Mouse (Mus musculus): ENCODE data around the gene Tmem136. TPM values are rescaled to one million over a fixed set of nuclear protein-coding genes. Genes with fewer than 3 reads are reported as not detected.
A peak's percentile ranks its signal among the peaks of the same experiment; 100 is the strongest.

Tmem136 gene
- total and polyA plus RNA-seq, 3 experiments, result 0.62 to 2.0 TPM; not detected in 1

DNA sequence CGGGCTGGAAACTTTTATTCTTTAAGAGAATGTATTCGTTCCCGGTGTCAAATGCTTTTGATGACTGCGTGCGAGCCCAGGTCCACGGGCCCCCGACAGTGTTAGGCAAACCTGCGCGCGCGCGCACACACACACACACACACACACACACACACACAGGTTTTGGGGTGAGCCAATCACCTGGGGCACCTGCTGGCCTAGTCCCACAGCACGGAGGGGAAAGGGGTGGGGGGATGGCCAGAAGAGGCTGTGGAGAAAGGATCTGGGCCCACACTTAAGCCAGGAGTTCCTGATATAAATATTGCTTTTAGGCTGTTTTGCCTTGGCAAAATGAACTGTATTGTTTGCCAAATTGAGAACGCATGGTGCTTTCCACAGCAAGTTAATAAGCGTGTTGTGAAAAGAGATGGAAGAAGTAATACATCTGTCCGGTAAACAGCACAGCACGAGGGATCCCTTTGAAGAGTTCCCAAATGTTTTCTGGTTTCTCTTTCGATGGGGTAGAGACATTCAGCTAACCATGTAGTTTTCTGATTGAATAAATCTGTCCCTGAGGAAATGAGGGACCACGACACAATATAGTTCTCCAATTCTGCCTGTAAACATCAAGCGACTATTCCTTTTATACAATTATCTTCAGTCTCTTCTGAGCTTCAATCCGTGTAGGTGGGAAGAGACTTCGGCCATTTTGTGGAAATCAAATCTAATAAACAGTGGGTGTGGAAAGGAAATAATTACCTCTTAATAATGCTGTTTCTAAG lies 9.8 kb downstream of the Tmem136 start:
- peak overlapping the region; percentile 86 for H3K27ac ChIP-seq (ENCODE audit: control insufficient read depth, low read depth, low read length)
- peak overlapping the region; percentile 92 for H3K9ac ChIP-seq (ENCODE audit: control insufficient read depth, low read depth, low read length, poor library complexity, severe bottlenecking)
- peaks cover 26% of the 10 kb centered on the region for H3K79me2 ChIP-seq (ENCODE audit: control insufficient read depth, insufficient read depth, low read length, poor library complexity)
- no peaks in the 10 kb centered on the region for H3K9me3 ChIP-seq (replicated peaks; ENCODE audit: insufficient read depth, low read length)
- peak overlapping the region; percentile 82 to 86 for H3K4me3 ChIP-seq (ENCODE audit: control insufficient read depth in 1 of 2, insufficient read depth in 1 of 2, low read depth in 2 of 2, low read length in 2 of 2)
- no peaks in the 10 kb centered on the region for H3K27me3 ChIP-seq (ENCODE audit: control insufficient read depth in 1 of 2, insufficient read depth in 2 of 2, low read length in 2 of 2)
- H3K36me3 ChIP-seq (ENCODE audit: control insufficient read depth in 1 of 2, insufficient read depth in 2 of 2, low read length in 2 of 2), result peaks cover 0 to 31% of the 10 kb centered on the region in 2 experiments; a peak in 2 of 4 replicates
- TF ChIP-seq MEF2A (IDR thresholded peaks at IDR 0.05; ENCODE audit: extremely low read depth, insufficient replicate concordance, low read depth, low read length, poor library complexity, severe bottlenecking), result no peak
- TF ChIP-seq SIN3A (IDR thresholded peaks at IDR 0.05; ENCODE audit: low read length), result no peak; the same call in 1 of the 2 replicates
- TF ChIP-seq JUND (IDR thresholded peaks at IDR 0.05; ENCODE audit: low read depth, low read length), result no peak
- no peak for TF ChIP-seq ELF1 (IDR thresholded peaks at IDR 0.05; ENCODE audit: low read depth, low read length)
- TF ChIP-seq POLR2AphosphoS5 (IDR thresholded peaks at IDR 0.05; ENCODE audit: borderline replicate concordance, low read depth, low read length), result no peak
- TF ChIP-seq TBP (IDR thresholded peaks at IDR 0.05; ENCODE audit: low read depth, low read length), result no peak
- 0 out of 2 replicates have a peak, but pooled peaks have one; percentile 50 for TF ChIP-seq MYC (IDR thresholded peaks at IDR 0.05; ENCODE audit: low read depth, low read length)
- TF ChIP-seq MXI1 (IDR thresholded peaks at IDR 0.05; ENCODE audit: low read depth, low read length), result peak; percentile 29; the same call in 1 of the 2 replicates
- TF ChIP-seq ZC3H11A (IDR thresholded peaks at IDR 0.05; ENCODE audit: low read depth, low read length), result no peak
- TF ChIP-seq NRF1 (IDR thresholded peaks at IDR 0.05; ENCODE audit: insufficient read depth, low read depth, low read length, poor library complexity, severe bottlenecking), result 0 out of 2 replicates have a peak, but pooled peaks have one; percentile 21
- peak; percentile 41; the same call in 1 of the 2 replicates for TF ChIP-seq RCOR1 (IDR thresholded peaks at IDR 0.05; ENCODE audit: low read depth, low read length)
- no peak for TF ChIP-seq POLR2AphosphoS2 (IDR thresholded peaks at IDR 0.05; ENCODE audit: low read length)
- no peak for TF ChIP-seq HCFC1 (IDR thresholded peaks at IDR 0.05; ENCODE audit: low read depth, low read length)
- TF ChIP-seq RAD21 (IDR thresholded peaks at IDR 0.05; ENCODE audit: low read depth, low read length), result no peak
- peaks cover 9 to 26% of the 10 kb centered on the region in 2 experiments for H3K4me1 ChIP-seq (ENCODE audit: control insufficient read depth in 1 of 2, insufficient read depth in 2 of 2, low read length in 2 of 2)
- DNase-seq (ENCODE audit: low read depth, low spot score), result no peak

DNA sequence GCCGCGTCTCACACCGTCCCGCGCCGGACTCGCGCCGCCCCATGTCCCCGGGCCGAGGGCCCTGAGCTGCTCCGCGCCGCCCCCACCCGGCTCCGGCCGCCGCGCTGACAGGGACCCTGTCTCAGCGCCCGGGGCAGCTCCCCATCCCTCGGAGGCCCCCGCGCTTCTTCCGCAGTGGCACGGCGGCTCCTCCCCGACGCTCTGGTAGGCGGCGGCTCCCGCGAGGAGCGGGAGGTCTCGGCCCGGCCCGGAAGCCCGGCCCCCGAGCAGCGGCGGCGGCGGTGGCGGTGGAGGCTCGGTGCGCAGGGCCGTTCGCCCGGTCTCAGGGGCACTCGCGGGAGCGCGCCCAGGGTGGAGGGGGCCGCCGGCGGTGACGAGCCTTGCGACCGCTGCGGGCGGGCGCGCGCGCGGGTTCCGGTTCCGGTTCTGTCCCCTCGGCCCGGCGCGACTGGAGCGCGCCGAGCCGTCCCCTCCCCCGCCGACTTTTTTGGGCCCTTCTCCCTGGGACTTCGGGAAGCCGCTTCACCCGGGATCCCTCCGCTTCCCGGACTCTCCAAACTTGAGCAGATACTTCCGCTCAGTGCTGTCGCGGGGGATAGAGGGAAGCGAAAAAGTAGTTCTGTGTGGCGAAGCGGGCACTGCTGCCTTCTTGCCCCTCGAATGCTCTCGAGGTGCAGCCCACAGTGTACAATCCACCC lies 10.6 kb downstream of the Tmem136 start:
- Histone ChIP-seq H3K4me3 (ENCODE audit: control insufficient read depth in 1 of 2, insufficient read depth in 1 of 2, low read depth in 2 of 2, low read length in 2 of 2) (peak overlapping the region; percentile 82 to 86), H3K36me3 (ENCODE audit: control insufficient read depth in 1 of 2, insufficient read depth in 2 of 2, low read length in 2 of 2) (peaks cover 0 to 36% of the 10 kb centered on the region in 2 experiments; a peak in 2 of 4 replicates), H3K9ac (ENCODE audit: control insufficient read depth, low read depth, low read length, poor library complexity, severe bottlenecking) (peak overlapping the region; percentile 92), H3K27me3 (ENCODE audit: control insufficient read depth in 1 of 2, insufficient read depth in 2 of 2, low read length in 2 of 2) (no peaks in the 10 kb centered on the region), H3K4me1 (ENCODE audit: control insufficient read depth in 1 of 2, insufficient read depth in 2 of 2, low read length in 2 of 2) (peaks cover 11 to 26% of the 10 kb centered on the region in 2 experiments), H3K9me3 (replicated peaks; ENCODE audit: insufficient read depth, low read length) (no peaks in the 10 kb centered on the region), H3K27ac (ENCODE audit: control insufficient read depth, low read depth, low read length) (peak overlapping the region; percentile 86), H3K79me2 (ENCODE audit: control insufficient read depth, insufficient read depth, low read length, poor library complexity) (peaks cover 30% of the 10 kb centered on the region)
- peak; percentile 89 for DNase-seq (ENCODE audit: low read depth, low spot score)
- no peak for TF ChIP-seq BHLHE40 (IDR thresholded peaks at IDR 0.05; ENCODE audit: borderline replicate concordance, low read depth, low read length)
- TF ChIP-seq SIN3A (IDR thresholded peaks at IDR 0.05; ENCODE audit: low read length), result peak; percentile 77
- TF ChIP-seq USF1 (IDR thresholded peaks at IDR 0.05; ENCODE audit: low read depth, low read length), result no peak
- no peak for TF ChIP-seq ZC3H11A (IDR thresholded peaks at IDR 0.05; ENCODE audit: low read depth, low read length)
- TF ChIP-seq KAT2A (conservative IDR thresholded peaks at IDR 0.05; ENCODE audit: low read depth, low read length), result peak; percentile 76
- TF ChIP-seq MAFK (IDR thresholded peaks at IDR 0.05; ENCODE audit: borderline replicate concordance, low read depth, low read length), result no peak
- peak; percentile 52 for TF ChIP-seq NELFE (IDR thresholded peaks at IDR 0.05; ENCODE audit: low read depth, low read length)
- peak; percentile 70 for TF ChIP-seq ELF1 (IDR thresholded peaks at IDR 0.05; ENCODE audit: low read depth, low read length)
- TF ChIP-seq MYB (IDR thresholded peaks at IDR 0.05; ENCODE audit: low read depth, low read length), result no peak
- no peak for TF ChIP-seq CTCF (IDR thresholded peaks at IDR 0.05 in 2 of 3, conservative IDR thresholded peaks at IDR 0.05 in 1 of 3; ENCODE audit: control insufficient read depth in 1 of 3, insufficient read depth in 1 of 3, low read depth in 2 of 3, low read length in 3 of 3, poor library complexity in 1 of 3, severe bottlenecking in 1 of 3)
- no peak for TF ChIP-seq NRF1 (IDR thresholded peaks at IDR 0.05; ENCODE audit: insufficient read depth, low read depth, low read length, poor library complexity, severe bottlenecking)
- no peak for TF ChIP-seq ZMIZ1 (IDR thresholded peaks at IDR 0.05; ENCODE audit: low read depth, low read length)
- TF ChIP-seq MAZ (IDR thresholded peaks at IDR 0.05; ENCODE audit: low read depth, low read length), result 0 out of 2 replicates have a peak, but pooled peaks have one; percentile 19
- TF ChIP-seq E2F4 (IDR thresholded peaks at IDR 0.05; ENCODE audit: borderline replicate concordance, low read depth, low read length), result no peak
- TF ChIP-seq CHD1 (IDR thresholded peaks at IDR 0.05; ENCODE audit: low read depth, low read length), result no peak
- TF ChIP-seq MYC (IDR thresholded peaks at IDR 0.05; ENCODE audit: low read depth, low read length), result no peak
- peak; percentile 15; the same call in 1 of the 2 replicates for TF ChIP-seq CHD2 (IDR thresholded peaks at IDR 0.05; ENCODE audit: low read length)
- no peak for TF ChIP-seq POLR2AphosphoS2 (IDR thresholded peaks at IDR 0.05; ENCODE audit: low read length)
